Mouse (Mus musculus) adrenal gland, postnatal 14 days (tissue): ENCODE data around the gene Stap2. TPM values are rescaled to one million over a fixed set of nuclear protein-coding genes. Genes with fewer than 3 reads are reported as not detected.

Source experiments
- DNase-seq: peaks from one replicate; pipeline ENCODE4 v3.0.0; 2021; ENCODE audit warnings: mixed read lengths
- total RNA-seq: library from RNA; stranded (reverse); gene quantifications from 2 replicates; pipeline ENCODE4 v1.2.3, GENCODE M21; 2021

The Stap2 gene
- total RNA-seq, 1 experiment from 2014 or later: 14.5 TPM

GRCm38 (mm10) chr17:56024931-56025330 is 19.5 kb upstream of the Stap2 start:
- DNase-seq: no peak

- DNase-seq: no peak
These were observed 19.1 kb upstream of the Stap2 start for GRCm38 (mm10) chr17:56024476-56024875.

GRCm38 (mm10) chr17:56023386-56023785 is 18.0 kb upstream of the Stap2 start:
- no peak for DNase-seq

- DNase-seq: no peak
These were observed 17.6 kb upstream of the Stap2 start for GRCm38 (mm10) chr17:56022989-56023290.

GRCm38 (mm10) chr17:56022131-56022988 is 17.0 kb upstream of the Stap2 start:
- DNase-seq: no peak

GRCm38 (mm10) chr17:56021161-56021910 is 16.0 kb upstream of the Stap2 start:
- DNase-seq: no peak

- no peak for DNase-seq
These were observed 15.2 kb upstream of the Stap2 start for GRCm38 (mm10) chr17:56020400-56021084.

GRCm38 (mm10) chr17:56018347-56019131 is 13.2 kb upstream of the Stap2 start:
- peak; percentile 79 for DNase-seq

- DNase-seq: no peak
These were observed 12.5 kb upstream of the Stap2 start for GRCm38 (mm10) chr17:56017848-56018247.

GRCm38 (mm10) chr17:56016793-56017785 is 11.7 kb upstream of the Stap2 start:
- DNase-seq: no peak

GRCm38 (mm10) chr17:56016382-56016781 is 11.0 kb upstream of the Stap2 start:
- no peak for DNase-seq

- DNase-seq: no peak
These were observed 9.9 kb upstream of the Stap2 start for GRCm38 (mm10) chr17:56015293-56015692.

- no peak for DNase-seq
These were observed 6.1 kb upstream of the Stap2 start for GRCm38 (mm10) chr17:56011441-56011840.

GRCm38 (mm10) chr17:56010681-56011080 is 5.3 kb upstream of the Stap2 start:
- peak; percentile 93 for DNase-seq

GRCm38 (mm10) chr17:56010255-56010654 is 4.9 kb upstream of the Stap2 start:
- peak; percentile 21 for DNase-seq

GRCm38 (mm10) chr17:56009962-56010240 is 4.5 kb upstream of the Stap2 start:
- DNase-seq: peak; percentile 15

- DNase-seq: peak; percentile 97
These were observed 3.9 kb upstream of the Stap2 start for GRCm38 (mm10) chr17:56009088-56009961.

- peak; percentile 97 for DNase-seq
These were observed 3.1 kb upstream of the Stap2 start for GRCm38 (mm10) chr17:56008356-56009087.
